In genomic region chr2:164094152-164094551, GRCm38 (mm10) we compare ENCODE assay signal across 20 mouse cellular contexts. TPM values are rescaled to one million over a fixed set of nuclear protein-coding genes. Genes with fewer than 3 reads are reported as not detected.
DNase-seq lines count a peak whose midpoint lies in the region; ATAC-seq and TF ChIP-seq lines count a peak whose summit lies in the region.
"Had no signal": no experiment of that assay in that cellular context is flagged by ENCODE, and none has a peak within 500 bp of the region (broad histone marks: within the 10 kb centered on the region; RNA-seq: fewer than 3 reads in every experiment).

No protein-coding gene starts in this region.

- no peaks in the 10 kb centered on the region for H3K4me1 ChIP-seq in heart, adult 2 months (ENCODE audit: control insufficient read depth, insufficient read depth, low read length)
- peaks cover 2% of the 10 kb centered on the region; the same call in 1 of the 2 replicates for H3K4me1 ChIP-seq in lung, adult 2 months (ENCODE audit: control insufficient read depth, insufficient read depth, low read length)
- peaks cover 1% of the 10 kb centered on the region; the same call in 1 of the 2 replicates for H3K4me1 ChIP-seq in bone marrow, adult 2 months (ENCODE audit: control insufficient read depth, insufficient read depth, low read length)
- no peaks in the 10 kb centered on the region for H3K4me1 ChIP-seq in kidney, embryonic 16.5 days (ENCODE audit: insufficient read depth, low read length)
- H3K4me1 ChIP-seq: embryonic facial prominence, embryonic 13.5 days; liver, embryonic 13.5 days; midbrain, embryonic 15.5 days had no signal

- H3K27me3 ChIP-seq in heart, adult 2 months (ENCODE audit: control insufficient read depth, insufficient read depth, low read length), result no peaks in the 10 kb centered on the region
- no peaks in the 10 kb centered on the region for H3K27me3 ChIP-seq in kidney, embryonic 16.5 days (ENCODE audit: insufficient read depth, low read length)
- H3K27me3 ChIP-seq: embryonic facial prominence, embryonic 13.5 days; liver, embryonic 13.5 days; midbrain, embryonic 15.5 days had no signal

- no peaks in the 10 kb centered on the region for H3K9me3 ChIP-seq in kidney, embryonic 16.5 days (ENCODE audit: low read length)
- H3K9me3 ChIP-seq: embryonic facial prominence, embryonic 13.5 days; liver, embryonic 13.5 days; midbrain, embryonic 15.5 days had no signal

- intact Hi-C loops in heart, adult 2 months (cut with DNase I), result no loop called here

- TF ChIP-seq EP300 in heart, adult 2 months (IDR thresholded peaks at IDR 0.05; ENCODE audit: insufficient read depth, low read depth, low read length), result no peak

- no peak overlapping the region for H3K27ac ChIP-seq in heart, adult 2 months
- H3K27ac ChIP-seq in bone marrow, adult 2 months (ENCODE audit: control insufficient read depth, insufficient read depth, low read depth, low read length, poor library complexity), result no peak overlapping the region
- H3K27ac ChIP-seq in kidney, embryonic 16.5 days (ENCODE audit: low read length), result no peak overlapping the region
- H3K27ac ChIP-seq: embryonic facial prominence, embryonic 13.5 days; hindbrain, embryonic 14.5 days; liver, embryonic 13.5 days; midbrain, embryonic 15.5 days had no signal

- H3K4me3 ChIP-seq in heart, adult 2 months, result no peak overlapping the region
- H3K4me3 ChIP-seq in lung, adult 2 months (replicated peaks; ENCODE audit: extremely low read depth, low read depth, low read length), result no peak overlapping the region
- no peak overlapping the region for H3K4me3 ChIP-seq in bone marrow, adult 2 months (replicated peaks; ENCODE audit: control insufficient read depth, low read depth, low read length)
- H3K4me3 ChIP-seq in kidney, embryonic 16.5 days (ENCODE audit: low read length), result no peak overlapping the region
- H3K4me3 ChIP-seq: embryonic facial prominence, embryonic 13.5 days; liver, embryonic 13.5 days; midbrain, embryonic 15.5 days had no signal

- peak; percentile 39 for TF ChIP-seq CTCF in heart, adult 2 months (IDR thresholded peaks at IDR 0.05)
- peak; percentile 27; the same call in 1 of the 2 replicates for TF ChIP-seq CTCF in lung, adult 2 months (IDR thresholded peaks at IDR 0.05; ENCODE audit: insufficient read depth, low read length)
- TF ChIP-seq CTCF in bone marrow, adult 2 months (IDR thresholded peaks at IDR 0.05; ENCODE audit: control insufficient read depth, insufficient read depth, low read length), result peak; percentile 28; the same call in 1 of the 2 replicates

- H3K79me2 ChIP-seq in heart, adult 2 months (replicated peaks; ENCODE audit: control insufficient read depth, insufficient read depth, low read length), result no peaks in the 10 kb centered on the region

- H3K9ac ChIP-seq in heart, adult 2 months (ENCODE audit: low read depth, low read length), result no peak overlapping the region
- H3K9ac ChIP-seq in kidney, embryonic 16.5 days (replicated peaks; ENCODE audit: low read length), result no peak overlapping the region
- H3K9ac ChIP-seq: embryonic facial prominence, embryonic 13.5 days; hindbrain, embryonic 14.5 days; liver, embryonic 13.5 days; midbrain, embryonic 15.5 days had no signal

- 44% methylated on average over 7 of the region's 7 CpGs for WGBS in heart, adult 2 months
- 51% methylated on average over 7 of the region's 7 CpGs for WGBS in lung, adult 2 months
- 25% methylated on average over 7 of the region's 7 CpGs for WGBS in bone marrow, adult 2 months
- 79% methylated on average over 7 of the region's 7 CpGs for WGBS in kidney, embryonic 16.5 days

- ATAC-seq in erythroblast, adult 5-6 weeks (replicated peaks; ENCODE audit: low FRiP score, poor library complexity, severe bottlenecking), result no peak
- no peak for ATAC-seq in kidney, embryonic 16.5 days (ENCODE audit: low FRiP score, low TSS enrichment)
- ATAC-seq: activated CD4-positive, CD25-positive, alpha-beta regulatory T cell, adult 4 months; midbrain, embryonic 15.5 days had no signal

- DNase-seq in heart, adult 2 months, result no peak
- no peak for DNase-seq in heart, adult 18-20 months
- DNase-seq in lung, adult 2 months, result no peak
- no peak for DNase-seq in lung, adult 18-20 months
- peak; percentile 69 for DNase-seq in naive thymus-derived CD4-positive, alpha-beta T cell, adult 2 months (ENCODE audit: low read depth)
- DNase-seq: adrenal gland, postnatal 25 days; cerebellum, adult 9-10 months; kidney, adult 18-20 months; kidney, postnatal 25 days; layer of hippocampus, postnatal 36 days; liver, embryonic 13.5 days; lung, postnatal 4 days; thymus, postnatal 36 days had no signal

- no peak for TF ChIP-seq POLR2A in heart, adult 2 months (IDR thresholded peaks at IDR 0.05; ENCODE audit: insufficient read depth, low read depth, low read length)
- TF ChIP-seq POLR2A in lung, adult 2 months (IDR thresholded peaks at IDR 0.05; ENCODE audit: borderline replicate concordance, extremely low read depth, low read depth, low read length), result no peak
- TF ChIP-seq POLR2A in bone marrow, adult 2 months (IDR thresholded peaks at IDR 0.05; ENCODE audit: borderline replicate concordance, control insufficient read depth, low read depth, low read length), result no peak

- no peaks in the 10 kb centered on the region for H3K36me3 ChIP-seq in heart, adult 2 months (ENCODE audit: control insufficient read depth, insufficient read depth, low read length)
- H3K36me3 ChIP-seq in kidney, embryonic 16.5 days (ENCODE audit: insufficient read depth, low read length), result peaks cover 26% of the 10 kb centered on the region

- H3K4me2 ChIP-seq in kidney, embryonic 16.5 days (replicated peaks; ENCODE audit: low read depth, low read length), result no peak overlapping the region
- H3K4me2 ChIP-seq: embryonic facial prominence, embryonic 13.5 days; hindbrain, embryonic 14.5 days; liver, embryonic 13.5 days; midbrain, embryonic 15.5 days had no signal

RNA-seq across cellular contexts. Expression of gene Tomm34, which starts 23.2 kb away (rescaled TPM):
- 10 to 100 TPM; 18.5 to 22.9 TPM for total RNA-seq in heart, adult 2 months (2021)
- polyA plus RNA-seq in heart, adult 2 months (2012; rRNA removed), result 24.7 and 28.7 TPM in 2 replicates
- total RNA-seq in heart, adult 18-20 months (2021), result 10 to 100 TPM; 21.6 to 21.7 TPM
- 43.5 and 48.8 TPM in 2 replicates for polyA plus RNA-seq in lung, adult 2 months (2012; rRNA removed)
- polyA plus RNA-seq in bone marrow, adult 2 months (2011; ENCODE audit: insufficient read depth, insufficient read length, low replicate concordance, missing spikeins), result 34.6 and 50.9 TPM in 2 replicates
- 11.5 and 16.7 TPM in 2 replicates for total RNA-seq in erythroblast, adult 5-6 weeks (2015; ENCODE audit: low replicate concordance)
- total RNA-seq in erythroblast, adult 5-6 weeks (2017; ENCODE audit: low replicate concordance), result 9.8 and 17.5 TPM in 2 replicates
- 66.5 and 70.0 TPM in 2 replicates for polyA plus RNA-seq in kidney, embryonic 16.5 days (2015; fragmentation: Nextera tagmentation; extraction: Ambion mirVana)

RNA-seq across cellular contexts. Expression of gene Stk4, which starts 24.0 kb away (rescaled TPM):
- 10 to 100 TPM; 14.3 to 14.7 TPM for total RNA-seq in heart, adult 2 months (2021)
- polyA plus RNA-seq in heart, adult 2 months (2012; rRNA removed), result 6.4 and 10.7 TPM in 2 replicates
- total RNA-seq in heart, adult 18-20 months (2021), result 10 to 100 TPM; 12.9 to 20.0 TPM
- polyA plus RNA-seq in lung, adult 2 months (2012; rRNA removed), result 22.0 and 31.3 TPM in 2 replicates
- 27.5 and 28.7 TPM in 2 replicates for polyA plus RNA-seq in bone marrow, adult 2 months (2011; ENCODE audit: insufficient read depth, insufficient read length, low replicate concordance, missing spikeins)
- 47.9 and 74.0 TPM in 2 replicates for total RNA-seq in erythroblast, adult 5-6 weeks (2015; ENCODE audit: low replicate concordance)
- total RNA-seq in erythroblast, adult 5-6 weeks (2017; ENCODE audit: low replicate concordance), result 52.4 and 55.6 TPM in 2 replicates
- 22.8 and 25.2 TPM in 2 replicates for polyA plus RNA-seq in kidney, embryonic 16.5 days (2015; fragmentation: Nextera tagmentation; extraction: Ambion mirVana)
